Mouse (Mus musculus) neural tube, embryonic 15.5 days (tissue): Measurements from ENCODE around the gene Ephb3. TPM values are rescaled to one million over a fixed set of nuclear protein-coding genes. Genes with fewer than 3 reads are reported as not detected.
A peak's percentile ranks its signal among the peaks of the same experiment; 100 is the strongest.

Experiments
- ATAC-seq: fragments of 200-750 bp; cut with Nextera tagmentation; 2 replicates; pipeline ENCODE4 v1.8.0; 2017; ENCODE audit warnings: mild to moderate bottlenecking, moderate TSS enrichment, moderate library complexity; ENCODE audit not compliant: low FRiP score
- H3K27ac ChIP-seq: fragments of 300-500 bp; sonication (generic); replicated peaks from 2 replicates; pipeline ENCODE4 v1.5.1; 2015; ENCODE audit warnings: mild to moderate bottlenecking, inconsistent platforms
- H3K27me3 ChIP-seq: fragments of 300-500 bp; sonication (generic); replicated peaks from 2 replicates; pipeline ENCODE4 v1.6.1; 2015; ENCODE audit warnings: inconsistent platforms
- H3K36me3 ChIP-seq: fragments of 300-500 bp; sonication (generic); 2 replicates; pipeline ENCODE4 v1.6.1; 2015; ENCODE audit warnings: inconsistent platforms
- H3K4me1 ChIP-seq: fragments of 300-500 bp; sonication (generic); 2 replicates; pipeline ENCODE4 v1.6.1; 2015; ENCODE audit warnings: inconsistent platforms
- H3K4me2 ChIP-seq: fragments of 300-500 bp; sonication (generic); 2 replicates; pipeline ENCODE4 v1.6.1; 2015; ENCODE audit warnings: inconsistent platforms, mild to moderate bottlenecking, moderate library complexity
- H3K4me3 ChIP-seq: fragments of 300-500 bp; sonication (generic); replicated peaks from 2 replicates; pipeline ENCODE4 v1.5.1; 2015; ENCODE audit warnings: mild to moderate bottlenecking, inconsistent platforms
- H3K9ac ChIP-seq: fragments of 300-500 bp; sonication (generic); replicated peaks from 2 replicates; pipeline ENCODE4 v1.6.1; 2015; ENCODE audit warnings: mild to moderate bottlenecking, inconsistent platforms
- H3K9me3 ChIP-seq: fragments of 300-500 bp; sonication (generic); replicated peaks from 2 replicates; pipeline ENCODE4 v1.6.1; 2016; ENCODE audit warnings: inconsistent platforms
- WGBS: fragments of 180-500 bp; shearing (Covaris S2); methylation state at CpG from one replicate; pipeline ENCODE4 v1.1.7; 2015; ENCODE audit warnings: mixed read lengths; 5-methylcytosine and 5-hydroxymethylcytosine counted together
- polyA plus RNA-seq: library from polyadenylated mRNA; unstranded; fragments of >200 nt; fragmentation: Nextera tagmentation; extraction: Ambion mirVana; gene quantifications from 2 replicates; pipeline ENCODE4 v1.2.1, GENCODE M21; 2015

Ephb3 gene
- polyA plus RNA-seq, 1 experiment from 2014 or later: 14.4 TPM

GRCm38 (mm10) chr16:21226629-21227028 lies 22.1 kb downstream of the Ephb3 start:
- Histone ChIP-seq H3K27me3 (no peaks in the 10 kb centered on the region), H3K9ac (no peak overlapping the region), H3K27ac (no peak overlapping the region), H3K4me1 (peaks cover 10% of the 10 kb centered on the region), H3K9me3 (no peaks in the 10 kb centered on the region), H3K4me2 (no peak overlapping the region), H3K4me3 (no peak overlapping the region), H3K36me3 (peaks cover 11% of the 10 kb centered on the region)
- ATAC-seq: no peak
- WGBS: 72% methylated on average over 6 of the region's 6 CpGs

- H3K4me3 ChIP-seq: no peak overlapping the region
- ATAC-seq: no peak
- peaks cover 24% of the 10 kb centered on the region for H3K4me1 ChIP-seq
- no peaks in the 10 kb centered on the region for H3K27me3 ChIP-seq
- no peak overlapping the region for H3K4me2 ChIP-seq
- H3K9ac ChIP-seq: no peak overlapping the region
- 79% methylated on average over 8 of the region's 8 CpGs for WGBS
- H3K9me3 ChIP-seq: no peaks in the 10 kb centered on the region
- H3K27ac ChIP-seq: no peak overlapping the region
- H3K36me3 ChIP-seq: no peaks in the 10 kb centered on the region
Observed at GRCm38 (mm10) chr16:21235135-21235534, 30.6 kb downstream of the Ephb3 start.

DNA sequence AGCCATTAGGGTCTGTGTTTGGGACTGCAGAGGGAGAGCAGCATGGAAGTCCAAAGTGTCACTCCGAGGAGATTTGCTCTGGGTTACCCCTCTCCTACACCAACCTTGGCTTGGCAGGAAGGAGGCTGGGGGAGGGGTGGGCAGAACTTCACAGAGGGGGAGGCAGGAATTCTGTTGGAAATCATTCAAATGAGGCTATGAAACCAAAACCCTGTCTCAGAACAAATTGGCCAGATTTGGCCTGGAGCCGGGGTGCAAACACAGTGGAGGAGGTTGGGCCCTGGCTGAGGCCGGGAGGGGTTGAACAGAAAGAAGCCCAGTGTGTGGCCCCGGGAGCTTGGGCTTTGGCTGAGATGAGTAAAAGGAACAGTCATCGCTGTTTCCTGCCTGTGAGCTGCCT lies 34.2 kb downstream of the Ephb3 start:
- 15% methylated on average over 5 of the region's 5 CpGs for WGBS
- Histone ChIP-seq H3K9me3 (no peaks in the 10 kb centered on the region), H3K9ac (no peak overlapping the region), H3K4me1 (peaks cover 29% of the 10 kb centered on the region), H3K4me2 (no peak overlapping the region), H3K36me3 (no peaks in the 10 kb centered on the region), H3K27me3 (peaks cover 5% of the 10 kb centered on the region), H3K27ac (peak overlapping the region; percentile 1; the same call in 1 of the 2 replicates), H3K4me3 (no peak overlapping the region)
- peak; percentile 61 for ATAC-seq

DNA sequence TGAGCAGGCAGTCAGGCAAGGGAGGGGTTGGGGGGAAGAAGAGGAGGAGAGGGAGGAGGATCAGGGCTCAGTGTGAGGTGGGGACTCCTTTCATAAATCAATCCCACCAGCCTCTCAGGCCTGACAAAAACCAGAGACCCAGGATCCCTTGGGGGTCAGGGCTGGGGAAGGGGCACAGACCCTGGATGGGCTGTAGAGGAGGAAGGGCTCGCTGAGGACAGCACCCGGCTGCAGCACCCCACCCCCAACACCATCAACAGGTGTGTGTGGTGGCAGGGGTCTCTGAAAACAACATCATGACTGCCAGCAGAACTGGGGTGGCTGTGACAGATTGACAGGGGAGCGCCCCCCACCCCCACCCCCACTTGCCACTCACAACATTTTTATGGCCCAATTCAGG lies 36.0 kb downstream of the Ephb3 start:
- Histone ChIP-seq H3K9ac (no peak overlapping the region), H3K36me3 (no peaks in the 10 kb centered on the region), H3K27ac (no peak overlapping the region), H3K27me3 (peaks cover 11% of the 10 kb centered on the region), H3K9me3 (no peaks in the 10 kb centered on the region), H3K4me2 (no peak overlapping the region), H3K4me3 (no peak overlapping the region), H3K4me1 (peaks cover 43% of the 10 kb centered on the region)
- no peak for ATAC-seq
- WGBS: 42% methylated on average over 3 of the region's 3 CpGs

GRCm38 (mm10) chr16:21241030-21241429 lies 36.5 kb downstream of the Ephb3 start:
- Histone ChIP-seq H3K4me1 (peaks cover 47% of the 10 kb centered on the region), H3K27ac (no peak overlapping the region), H3K9ac (no peak overlapping the region), H3K4me2 (no peak overlapping the region), H3K9me3 (no peaks in the 10 kb centered on the region), H3K36me3 (no peaks in the 10 kb centered on the region), H3K27me3 (peaks cover 12% of the 10 kb centered on the region), H3K4me3 (no peak overlapping the region)
- ATAC-seq: no peak

DNA sequence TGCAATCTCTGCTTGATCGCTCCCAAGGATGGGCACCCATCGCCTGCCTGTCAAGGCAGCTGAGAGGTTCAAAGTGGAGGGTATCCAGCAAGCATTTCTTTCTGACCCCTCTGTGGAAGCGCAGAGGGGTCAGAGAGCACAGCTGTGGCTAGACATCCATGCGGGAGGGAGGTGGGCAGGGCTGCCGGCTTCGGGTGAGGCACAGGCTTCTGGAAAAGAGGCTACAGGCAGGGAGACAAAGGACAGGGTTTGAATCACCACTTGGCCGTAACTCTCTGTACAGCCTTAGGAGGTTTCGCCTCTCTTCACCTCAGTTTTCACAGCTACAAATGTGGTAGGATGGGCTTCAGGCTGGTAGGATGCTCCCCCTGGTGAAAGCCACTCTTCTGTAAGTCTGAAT lies 38.4 kb downstream of the Ephb3 start:
- ATAC-seq: no peak
- no peaks in the 10 kb centered on the region for H3K36me3 ChIP-seq
- 31% methylated on average over 8 of the region's 8 CpGs for WGBS
- no peak overlapping the region for H3K9ac ChIP-seq
- H3K9me3 ChIP-seq: no peaks in the 10 kb centered on the region
- no peak overlapping the region for H3K4me2 ChIP-seq
- H3K4me3 ChIP-seq: no peak overlapping the region
- H3K27ac ChIP-seq: 0 out of 2 replicates have a peak overlapping the region, but pooled peaks have one; percentile 28
- H3K4me1 ChIP-seq: peaks cover 58% of the 10 kb centered on the region
- H3K27me3 ChIP-seq: peaks cover 23% of the 10 kb centered on the region

GRCm38 (mm10) chr16:21244803-21245202 lies 40.2 kb downstream of the Ephb3 start:
- Histone ChIP-seq H3K9ac (no peak overlapping the region), H3K4me2 (no peak overlapping the region), H3K27me3 (peaks cover 37% of the 10 kb centered on the region), H3K4me1 (peaks cover 51% of the 10 kb centered on the region), H3K27ac (no peak overlapping the region), H3K4me3 (no peak overlapping the region), H3K9me3 (no peaks in the 10 kb centered on the region), H3K36me3 (no peaks in the 10 kb centered on the region)
- ATAC-seq: no peak
- WGBS: 51% methylated on average over 3 of the region's 3 CpGs

DNA sequence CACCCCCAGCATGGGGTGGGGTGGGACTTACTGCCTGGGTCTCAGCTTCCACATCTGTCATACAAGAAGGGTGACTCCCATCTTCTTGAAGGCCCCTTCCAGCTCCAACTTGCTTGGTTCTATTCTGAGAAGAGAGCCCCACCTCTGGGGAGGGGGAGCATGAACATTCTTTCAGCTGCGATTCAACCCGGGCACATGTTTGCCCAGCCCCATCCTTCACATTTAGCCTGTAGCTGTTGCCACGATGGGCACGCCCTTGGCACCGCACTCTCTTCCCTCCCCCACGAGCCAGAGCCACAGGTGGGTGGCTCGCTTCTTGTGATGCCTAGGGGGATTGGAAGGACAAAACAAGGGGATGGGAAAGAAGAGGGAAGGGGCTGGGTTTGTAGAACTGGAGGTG lies 40.8 kb downstream of the Ephb3 start:
- Histone ChIP-seq H3K4me2 (peak overlapping the region; percentile 92), H3K4me1 (peaks cover 47% of the 10 kb centered on the region), H3K36me3 (no peaks in the 10 kb centered on the region)

GRCm38 (mm10) chr16:21245931-21246390 lies 41.4 kb downstream of the Ephb3 start:
- H3K27me3 ChIP-seq: peaks cover 46% of the 10 kb centered on the region
- peak overlapping the region; percentile 39 for H3K9ac ChIP-seq
- H3K36me3 ChIP-seq: no peaks in the 10 kb centered on the region
- peak overlapping the region; percentile 54 for H3K27ac ChIP-seq
- 0% methylated on average over 25 of the region's 29 CpGs for WGBS
- H3K4me2 ChIP-seq: peak overlapping the region; percentile 92
- peak; percentile 77 for ATAC-seq
- H3K9me3 ChIP-seq: no peaks in the 10 kb centered on the region
- peak overlapping the region; percentile 45 for H3K4me3 ChIP-seq
- H3K4me1 ChIP-seq: peaks cover 45% of the 10 kb centered on the region

More for the DNA sequence above, 40.8 kb downstream of the Ephb3 start:
- no peaks in the 10 kb centered on the region for H3K9me3 ChIP-seq
- ATAC-seq: no peak
- H3K27me3 ChIP-seq: peaks cover 42% of the 10 kb centered on the region
- no peak overlapping the region for H3K27ac ChIP-seq
- 22% methylated on average over 7 of the region's 7 CpGs for WGBS
- no peak overlapping the region for H3K9ac ChIP-seq
- H3K4me3 ChIP-seq: no peak overlapping the region

DNA sequence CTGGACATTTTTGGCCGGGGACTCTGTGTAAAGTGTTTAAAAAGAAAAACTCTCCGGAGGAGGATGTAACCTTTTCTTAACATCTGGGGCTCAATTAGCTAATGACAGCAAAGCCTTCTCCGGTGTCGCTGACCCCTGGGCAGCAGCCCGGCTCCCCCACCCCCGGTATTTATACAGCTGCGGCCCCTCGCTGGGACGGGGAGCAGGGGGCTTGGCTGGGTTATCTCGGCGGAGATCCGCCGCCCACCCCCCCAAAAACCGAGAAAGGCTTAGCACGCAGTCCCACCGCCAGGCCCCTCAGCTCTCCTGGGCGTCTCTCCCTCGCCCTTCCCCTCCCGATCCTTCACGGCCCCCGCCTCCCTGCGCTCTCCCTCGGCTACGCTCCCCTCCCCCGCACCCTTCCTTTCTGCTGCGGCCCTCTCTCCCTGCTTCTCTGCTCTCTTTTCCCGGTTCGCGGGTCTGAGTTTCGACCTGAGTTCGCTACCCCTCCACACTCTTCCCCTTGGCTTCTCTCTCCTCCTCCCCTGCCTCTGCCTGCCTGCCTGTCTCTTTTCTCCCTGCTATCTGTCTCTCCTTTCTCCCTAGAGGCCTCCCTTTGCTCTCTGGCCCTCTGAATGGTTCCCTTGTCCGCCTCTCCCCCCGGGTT lies 42.0 kb downstream of the Ephb3 start:
- WGBS: under 1% methylated on average over 33 of the region's 33 CpGs
- Histone ChIP-seq H3K9ac (peak overlapping the region; percentile 39), H3K4me2 (peak overlapping the region; percentile 92), H3K27me3 (peaks cover 46% of the 10 kb centered on the region), H3K4me3 (peak overlapping the region; percentile 45), H3K36me3 (no peaks in the 10 kb centered on the region), H3K4me1 (peaks cover 45% of the 10 kb centered on the region), H3K27ac (peak overlapping the region; percentile 54), H3K9me3 (no peaks in the 10 kb centered on the region)
- peak; percentile 46 for ATAC-seq

GRCm38 (mm10) chr16:21247037-21247432 lies 42.5 kb downstream of the Ephb3 start:
- H3K27ac ChIP-seq: peak overlapping the region; percentile 54
- no peaks in the 10 kb centered on the region for H3K36me3 ChIP-seq
- H3K4me1 ChIP-seq: peaks cover 45% of the 10 kb centered on the region
- 4% methylated on average over 4 of the region's 4 CpGs for WGBS
- H3K9ac ChIP-seq: no peak overlapping the region
- no peak overlapping the region for H3K4me3 ChIP-seq
- no peaks in the 10 kb centered on the region for H3K9me3 ChIP-seq
- no peak for ATAC-seq
- H3K27me3 ChIP-seq: peaks cover 46% of the 10 kb centered on the region
- H3K4me2 ChIP-seq: peak overlapping the region; percentile 92

DNA sequence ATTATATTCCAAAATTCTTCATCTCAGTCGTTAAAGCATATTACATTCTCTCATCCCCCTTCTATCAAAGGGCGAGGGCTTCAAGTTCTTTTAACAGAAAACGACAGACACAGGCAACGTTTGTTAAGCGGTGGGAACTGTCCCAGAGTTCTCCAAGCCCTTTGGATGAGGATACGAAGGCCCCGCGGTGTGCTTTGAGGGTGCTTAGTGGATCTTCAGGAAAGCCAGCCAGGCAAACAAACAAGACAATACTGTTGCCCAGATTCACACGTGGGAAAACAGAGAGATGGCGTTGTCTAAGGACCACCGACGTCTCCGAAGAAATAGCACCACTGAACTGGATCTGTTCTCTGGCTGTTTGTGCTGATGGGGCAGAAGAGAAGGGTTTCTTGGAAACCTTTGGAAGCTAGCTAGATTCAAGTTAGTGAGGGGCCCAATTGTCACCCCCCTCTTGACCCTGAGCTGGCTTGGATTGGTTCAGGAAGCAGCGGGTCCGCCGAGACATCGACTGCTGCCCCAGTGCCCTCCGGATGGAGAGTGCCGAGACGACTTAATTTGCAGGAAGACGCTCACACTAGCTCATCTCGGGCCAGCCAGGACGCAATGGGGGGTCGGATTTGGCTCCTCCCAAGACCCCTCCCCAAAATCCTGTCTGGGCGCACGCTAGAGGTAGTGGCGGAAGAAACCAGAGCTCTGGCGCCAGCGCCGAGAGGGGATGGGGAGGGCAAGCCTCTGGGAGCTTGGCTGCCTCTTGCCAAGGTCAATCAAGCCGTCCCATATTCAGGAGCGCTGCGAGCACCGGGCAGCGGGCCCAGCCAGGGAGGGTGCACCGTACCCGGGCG lies 43.5 kb downstream of the Ephb3 start:
- H3K4me3 ChIP-seq: peak overlapping the region; percentile 39
- peak overlapping the region; percentile 49 for H3K9ac ChIP-seq
- H3K9me3 ChIP-seq: no peaks in the 10 kb centered on the region
- H3K27me3 ChIP-seq: peaks cover 46% of the 10 kb centered on the region
- peaks cover 51% of the 10 kb centered on the region for H3K4me1 ChIP-seq
- WGBS: 4% methylated on average over 38 of the region's 38 CpGs
- no peaks in the 10 kb centered on the region for H3K36me3 ChIP-seq
- peak overlapping the region; percentile 84 for H3K4me2 ChIP-seq
- ATAC-seq: no peak; the same call in 1 of the 2 replicates
- no peak overlapping the region for H3K27ac ChIP-seq
